In the genomic region with DNA sequence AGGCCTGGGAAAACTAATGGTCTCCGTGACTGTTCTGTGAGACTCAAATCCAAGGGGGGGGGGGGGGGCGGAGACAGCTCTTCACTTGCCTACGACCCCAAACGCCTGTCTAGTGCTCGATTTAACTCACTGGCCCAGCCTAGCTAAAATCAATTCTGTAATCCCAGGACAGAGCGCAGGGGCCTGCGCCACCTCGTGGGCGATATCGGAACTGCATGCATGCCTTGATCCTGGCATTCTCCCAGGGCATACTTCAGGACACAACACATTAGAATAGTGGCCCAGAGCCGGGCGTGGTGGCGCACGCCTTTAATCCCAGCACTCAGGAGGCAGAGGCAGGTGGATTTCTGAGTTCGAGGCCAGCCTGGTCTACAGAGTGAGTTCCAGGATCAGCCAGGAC, we compare ENCODE assay signal across 9 mouse cellular contexts. TPM values are rescaled to one million over a fixed set of nuclear protein-coding genes. Genes with fewer than 3 reads are reported as not detected.
DNase-seq lines count a peak whose midpoint lies in the region; ATAC-seq and TF ChIP-seq lines count a peak whose summit lies in the region.
"Had no signal": no experiment of that assay in that cellular context is flagged by ENCODE, and none has a peak within 500 bp of the region (broad histone marks: within the 10 kb centered on the region; RNA-seq: fewer than 3 reads in every experiment).

No protein-coding gene starts in this region.

- no peak for TF ChIP-seq EP300 in heart, postnatal 0 days (IDR thresholded peaks at IDR 0.05; ENCODE audit: low read depth)

- H3K9me3 ChIP-seq in forebrain, embryonic 12.5 days: no peaks in the 10 kb centered on the region
- H3K9me3 ChIP-seq in heart, postnatal 0 days (replicated peaks; ENCODE audit: control insufficient read depth, low read length): no peaks in the 10 kb centered on the region
- no peaks in the 10 kb centered on the region for H3K9me3 ChIP-seq in liver, embryonic 15.5 days (replicated peaks)
- H3K9me3 ChIP-seq in neural tube, embryonic 12.5 days: no peaks in the 10 kb centered on the region
- H3K9me3 ChIP-seq: embryonic facial prominence, embryonic 15.5 days had no signal

- H3K36me3 ChIP-seq in forebrain, embryonic 12.5 days (replicated peaks): no peaks in the 10 kb centered on the region
- H3K36me3 ChIP-seq in heart, postnatal 0 days (replicated peaks; ENCODE audit: control insufficient read depth, insufficient read depth, low read length): no peaks in the 10 kb centered on the region
- no peaks in the 10 kb centered on the region for H3K36me3 ChIP-seq in liver, embryonic 15.5 days (replicated peaks)
- no peaks in the 10 kb centered on the region for H3K36me3 ChIP-seq in neural tube, embryonic 12.5 days
- H3K36me3 ChIP-seq: embryonic facial prominence, embryonic 15.5 days had no signal

- peaks cover 21% of the 10 kb centered on the region for H3K4me1 ChIP-seq in forebrain, embryonic 12.5 days
- peaks cover 4% of the 10 kb centered on the region; the same call in 1 of the 2 replicates for H3K4me1 ChIP-seq in heart, postnatal 0 days (ENCODE audit: control insufficient read depth, insufficient read depth)
- peaks cover 12% of the 10 kb centered on the region for H3K4me1 ChIP-seq in liver, embryonic 15.5 days (replicated peaks)
- peaks cover 5% of the 10 kb centered on the region; the same call in 1 of the 2 replicates for H3K4me1 ChIP-seq in neural tube, embryonic 12.5 days

- peak; percentile 69 for ATAC-seq in CD4-positive, CD25-positive, alpha-beta regulatory T cell, adult 4 months
- ATAC-seq in forebrain, embryonic 12.5 days (ENCODE audit: low FRiP score): peak; percentile 63
- peak; percentile 60 for ATAC-seq in heart, postnatal 0 days (ENCODE audit: insufficient read depth, low read depth)
- ATAC-seq in liver, embryonic 15.5 days (ENCODE audit: insufficient read depth): peak; percentile 50
- peak; percentile 71 for ATAC-seq in neural tube, embryonic 12.5 days (ENCODE audit: low FRiP score, low read depth)

- no peak overlapping the region for H3K9ac ChIP-seq in forebrain, embryonic 12.5 days
- H3K9ac ChIP-seq in heart, postnatal 0 days (replicated peaks; ENCODE audit: low read depth, low read length): no peak overlapping the region
- no peak overlapping the region for H3K9ac ChIP-seq in liver, embryonic 15.5 days
- no peak overlapping the region for H3K9ac ChIP-seq in neural tube, embryonic 12.5 days
- H3K9ac ChIP-seq: embryonic facial prominence, embryonic 15.5 days had no signal

- H3K27me3 ChIP-seq in forebrain, embryonic 12.5 days: peaks cover 20% of the 10 kb centered on the region; the same call in 1 of the 2 replicates
- H3K27me3 ChIP-seq in heart, postnatal 0 days (ENCODE audit: control insufficient read depth, insufficient read depth, low read length): no peaks in the 10 kb centered on the region
- H3K27me3 ChIP-seq in liver, embryonic 15.5 days: no peaks in the 10 kb centered on the region
- H3K27me3 ChIP-seq in neural tube, embryonic 12.5 days (replicated peaks): no peaks in the 10 kb centered on the region
- H3K27me3 ChIP-seq: embryonic facial prominence, embryonic 15.5 days had no signal

- no peak overlapping the region for H3K4me2 ChIP-seq in forebrain, embryonic 12.5 days
- H3K4me2 ChIP-seq in heart, postnatal 0 days (ENCODE audit: low read depth, low read length): no peak overlapping the region
- H3K4me2 ChIP-seq in liver, embryonic 15.5 days: peak overlapping the region; percentile 30; the same call in 1 of the 2 replicates
- no peak overlapping the region for H3K4me2 ChIP-seq in neural tube, embryonic 12.5 days (replicated peaks)
- H3K4me2 ChIP-seq: embryonic facial prominence, embryonic 15.5 days had no signal

- H3K4me3 ChIP-seq in forebrain, embryonic 12.5 days (replicated peaks): no peak overlapping the region
- H3K4me3 ChIP-seq in heart, postnatal 0 days (ENCODE audit: low read depth, low read length): no peak overlapping the region
- H3K4me3 ChIP-seq in liver, embryonic 15.5 days (replicated peaks): no peak overlapping the region
- H3K4me3 ChIP-seq in neural tube, embryonic 12.5 days: no peak overlapping the region
- H3K4me3 ChIP-seq: embryonic facial prominence, embryonic 15.5 days had no signal

- peak; percentile 99 for TF ChIP-seq CTCF in heart, postnatal 0 days (IDR thresholded peaks at IDR 0.05; ENCODE audit: low read depth)

- WGBS in forebrain, embryonic 12.5 days: 6% methylated on average over 15 of the region's 15 CpGs
- 3% methylated on average over 15 of the region's 15 CpGs for WGBS in heart, postnatal 0 days
- 3% methylated on average over 15 of the region's 15 CpGs for WGBS in liver, embryonic 15.5 days (ENCODE audit: insufficient replicate concordance)
- 7% methylated on average over 15 of the region's 15 CpGs for WGBS in neural tube, embryonic 12.5 days

- no peak overlapping the region for H3K27ac ChIP-seq in forebrain, embryonic 12.5 days
- H3K27ac ChIP-seq in heart, postnatal 0 days (ENCODE audit: low read depth): no peak overlapping the region
- no peak overlapping the region for H3K27ac ChIP-seq in liver, embryonic 15.5 days (replicated peaks)
- H3K27ac ChIP-seq in neural tube, embryonic 12.5 days: no peak overlapping the region
- H3K27ac ChIP-seq: embryonic facial prominence, embryonic 15.5 days had no signal

- peak; percentile 71 for DNase-seq in c-Kit-positive CD71-negative TER-119-negative erythroid progenitor cells, embryonic 14.5 days (ENCODE audit: low read depth)
- DNase-seq in heart, postnatal 0 days (ENCODE audit: low spot score): peak; percentile 63
- DNase-seq in kidney, postnatal 25 days: peak; percentile 82 to 86
- DNase-seq in testis, postnatal 14 days (ENCODE audit: low spot score): peak; percentile 58

RNA-seq across cellular contexts. Expression of a gene that starts 32.2 kb away (rescaled TPM):
- under 1 TPM in 1 of 2 experiments, not detected in 1; 0.50 TPM for polyA plus RNA-seq in CD4-positive, CD25-positive, alpha-beta regulatory T cell, adult 4 months (2017; shearing (Covaris generic))
- not detected in 2 replicates for polyA plus RNA-seq in forebrain, embryonic 12.5 days (2016; fragmentation: Nextera tagmentation; extraction: Ambion mirVana)
- total RNA-seq in heart, postnatal 0 days (2014; rRNA removed; ENCODE audit: low replicate concordance): not detected in 2 replicates
- not detected in 2 replicates for polyA plus RNA-seq in heart, postnatal 0 days (2015; fragmentation: Nextera tagmentation; extraction: Ambion mirVana)
- polyA plus RNA-seq in liver, embryonic 15.5 days (2015; fragmentation: Nextera tagmentation; extraction: Ambion mirVana): not detected in 2 replicates
- not detected in 2 replicates for polyA plus RNA-seq in neural tube, embryonic 12.5 days (2016; fragmentation: Nextera tagmentation; extraction: Ambion mirVana)
- polyA plus RNA-seq: embryonic facial prominence, embryonic 15.5 days had no signal
